Mouse (Mus musculus) adipose tissue, adult 10 weeks (tissue): Measurements from ENCODE around the gene Oas1f. TPM values are rescaled to one million over a fixed set of nuclear protein-coding genes. Genes with fewer than 3 reads are reported as not detected.

Experiments
- polyA plus RNA-seq: library from polyadenylated mRNA; stranded (reverse); fragments of 350-450 nt; fragmentation: Illumina TruSeq; extraction: RNeasy Lipid Tissue Mini Kit (QIAGEN cat#74804); gene quantifications from one replicate; pipeline ENCODE4 v1.2.3, GENCODE M21; 2014; ENCODE audit warnings: low read depth, low replicate concordance

The Oas1f gene
- not detected for polyA plus RNA-seq

GRCm38 (mm10) chr5:120847067-120847466, at the start of gene Oas1f:
Gene Oas1f (plus strand): TSS chr5:120847367.

GRCm38 (mm10) chr5:120811951-120812819, 35.0 kb upstream of the Oas1f start, which contains the start of gene Oas1c:
Gene Oas1c (minus strand): TSS chr5:120812514.

GRCm38 (mm10) chr5:120861121-120861520, 14.0 kb downstream of the Oas1f start, which contains the start of gene Oas1h:
Gene Oas1h (plus strand): TSS chr5:120861421.

GRCm38 (mm10) chr5:120887413-120887812, 40.2 kb downstream of the Oas1f start, which contains the start of gene Oas1g:
Gene Oas1g (minus strand): TSS chr5:120887613.

GRCm38 (mm10) chr5:120906791-120907733, 59.9 kb downstream of the Oas1f start, which contains the start of gene Oas1a:
Gene Oas1a (minus strand): TSS chr5:120907521.

Other genes with a start within 250 kb of the Oas1f start
- gene Rita1, start 234.8 kb upstream of the Oas1f start, polyA plus RNA-seq, result 10.6 TPM
- gene Ddx54, start 234.6 kb upstream of the Oas1f start, polyA plus RNA-seq, result 24.2 TPM
- 1.8 TPM for gene Cfap73, start 213.1 kb upstream of the Oas1f start, polyA plus RNA-seq
- gene Rasal1, start 198.6 kb upstream of the Oas1f start, polyA plus RNA-seq, result 0.52 TPM
- 3.7 TPM for gene Dtx1, start 135.4 kb upstream of the Oas1f start, polyA plus RNA-seq
- 4.5 TPM for gene Oas2, start 97.5 kb upstream of the Oas1f start, polyA plus RNA-seq
- 0.41 TPM for gene Oas3, start 69.7 kb upstream of the Oas1f start, polyA plus RNA-seq
- gene Oas1e, start 51.8 kb upstream of the Oas1f start, polyA plus RNA-seq, result not detected
- gene Oas1c, start 34.9 kb upstream of the Oas1f start, polyA plus RNA-seq, result 2.5 TPM
- not detected for gene Oas1h, start 14.1 kb downstream of the Oas1f start, polyA plus RNA-seq
- 1.7 TPM for gene Oas1g, start 40.2 kb downstream of the Oas1f start, polyA plus RNA-seq
- gene Oas1a, start 60.2 kb downstream of the Oas1f start, polyA plus RNA-seq, result 5.0 TPM
- gene Oas1d, start 67.2 kb downstream of the Oas1f start, polyA plus RNA-seq, result not detected
- not detected for gene Rph3a, start 162.7 kb downstream of the Oas1f start, polyA plus RNA-seq